Mouse (Mus musculus) heart, embryonic 13.5 days (tissue): Measurements from ENCODE around the gene Scml4. TPM values are rescaled to one million over a fixed set of nuclear protein-coding genes. Genes with fewer than 3 reads are reported as not detected.

Experiments used
- ATAC-seq: fragments of 200-750 bp; cut with Nextera tagmentation; 2 replicates; pipeline ENCODE4 v1.8.0; 2017; ENCODE audit warnings: moderate TSS enrichment; ENCODE audit not compliant: insufficient number of reproducible peaks, low FRiP score, low TSS enrichment; ENCODE audit errors: extremely low read depth
- H3K27ac ChIP-seq: fragments of 300-500 bp; sonication (generic); replicated peaks from 2 replicates; pipeline ENCODE4 v1.5.1; 2015; ENCODE audit warnings: moderate library complexity, mild to moderate bottlenecking, inconsistent platforms
- H3K27me3 ChIP-seq: fragments of 300-500 bp; sonication (generic); replicated peaks from 2 replicates; pipeline ENCODE4 v1.6.1; 2015; ENCODE audit warnings: mild to moderate bottlenecking, inconsistent platforms
- H3K36me3 ChIP-seq: fragments of 300-500 bp; sonication (generic); 2 replicates; pipeline ENCODE4 v1.6.1; 2015; ENCODE audit warnings: mild to moderate bottlenecking, inconsistent platforms
- H3K4me1 ChIP-seq: fragments of 300-500 bp; sonication (generic); 2 replicates; pipeline ENCODE4 v1.6.1; 2015; ENCODE audit warnings: inconsistent platforms
- H3K4me2 ChIP-seq: fragments of 300-500 bp; sonication (generic); 2 replicates; pipeline ENCODE4 v1.6.1; 2015; ENCODE audit warnings: inconsistent platforms, mild to moderate bottlenecking, moderate library complexity
- H3K4me3 ChIP-seq: fragments of 300-500 bp; sonication (generic); 2 replicates; pipeline ENCODE4 v1.5.1; 2015; ENCODE audit warnings: moderate library complexity, mild to moderate bottlenecking, inconsistent platforms
- H3K9ac ChIP-seq: fragments of 300-500 bp; sonication (generic); 2 replicates; pipeline ENCODE4 v1.6.1; 2015; ENCODE audit warnings: inconsistent platforms, mild to moderate bottlenecking, moderate library complexity
- H3K9me3 ChIP-seq: fragments of 300-500 bp; sonication (generic); 2 replicates; pipeline ENCODE4 v1.6.1; 2016; ENCODE audit warnings: inconsistent platforms
- WGBS: fragments of 180-500 bp; shearing (Covaris S2); methylation state at CpG from one replicate; pipeline ENCODE4 v1.1.7; 2015; ENCODE audit warnings: mixed read lengths; 5-methylcytosine and 5-hydroxymethylcytosine counted together
- polyA plus RNA-seq: library from polyadenylated mRNA; unstranded; fragments of >200 nt; fragmentation: Nextera tagmentation; extraction: Ambion mirVana; gene quantifications from 2 replicates; pipeline ENCODE4 v1.2.1, GENCODE M21; 2015

The Scml4 gene
- polyA plus RNA-seq, 1 experiment from 2014 or later: 0.71 TPM

DNA sequence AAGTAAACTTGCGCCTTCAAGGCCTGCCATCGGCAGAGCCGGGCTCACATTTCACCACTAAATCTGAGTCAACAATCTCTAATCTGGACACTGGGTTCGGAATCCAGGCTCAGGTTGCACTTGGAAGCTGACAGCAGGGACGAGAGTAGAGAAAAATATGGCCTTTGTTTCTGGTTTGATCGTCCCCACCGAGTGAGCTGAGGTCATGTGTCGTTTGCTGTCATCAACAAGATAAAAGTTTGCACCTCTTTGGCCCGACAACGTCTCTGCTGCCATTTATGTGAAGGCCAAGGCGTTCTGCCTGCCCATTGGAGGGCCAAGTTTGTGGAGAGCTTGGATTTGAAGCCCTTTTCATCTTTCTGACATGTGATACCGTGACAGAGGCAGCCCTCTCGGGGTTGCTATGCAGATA lies 135.3 kb downstream of the Scml4 start:
- Histone ChIP-seq H3K4me1 (peaks cover 18% of the 10 kb centered on the region), H3K4me3 (no peak overlapping the region), H3K27ac (no peak overlapping the region; the same call in 1 of the 2 replicates), H3K9me3 (no peaks in the 10 kb centered on the region), H3K4me2 (no peak overlapping the region), H3K27me3 (peaks cover 28% of the 10 kb centered on the region), H3K36me3 (no peaks in the 10 kb centered on the region), H3K9ac (no peak overlapping the region)
- no peak for ATAC-seq
- 18% methylated on average over 13 of the region's 13 CpGs for WGBS

DNA sequence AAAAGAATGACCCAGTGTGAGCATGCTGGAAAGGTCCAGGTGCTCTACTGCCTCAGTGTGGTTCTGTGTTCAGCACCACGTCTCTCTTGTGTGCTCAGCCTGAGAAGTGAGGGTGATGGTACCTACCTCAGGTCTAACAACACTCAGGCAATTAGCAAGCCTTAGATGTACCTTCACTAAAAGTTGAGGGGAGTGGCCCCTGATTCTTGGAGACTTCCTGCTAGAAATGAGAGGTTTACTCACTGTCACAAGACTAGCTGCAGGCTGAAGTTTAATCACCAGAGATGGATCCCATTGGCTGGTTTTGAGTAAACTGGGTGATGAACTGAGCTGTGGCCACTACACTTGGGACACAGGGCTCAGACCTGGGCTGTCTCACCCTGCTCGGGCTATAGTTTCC lies 137.1 kb downstream of the Scml4 start:
- no peak overlapping the region for H3K4me3 ChIP-seq
- H3K36me3 ChIP-seq: no peaks in the 10 kb centered on the region
- H3K27me3 ChIP-seq: peaks cover 17% of the 10 kb centered on the region
- no peak overlapping the region for H3K9ac ChIP-seq
- H3K27ac ChIP-seq: no peak overlapping the region
- WGBS: 69% methylated on average over 2 of the region's 2 CpGs
- no peaks in the 10 kb centered on the region for H3K9me3 ChIP-seq
- H3K4me1 ChIP-seq: peaks cover 25% of the 10 kb centered on the region
- ATAC-seq: no peak
- no peak overlapping the region for H3K4me2 ChIP-seq

DNA sequence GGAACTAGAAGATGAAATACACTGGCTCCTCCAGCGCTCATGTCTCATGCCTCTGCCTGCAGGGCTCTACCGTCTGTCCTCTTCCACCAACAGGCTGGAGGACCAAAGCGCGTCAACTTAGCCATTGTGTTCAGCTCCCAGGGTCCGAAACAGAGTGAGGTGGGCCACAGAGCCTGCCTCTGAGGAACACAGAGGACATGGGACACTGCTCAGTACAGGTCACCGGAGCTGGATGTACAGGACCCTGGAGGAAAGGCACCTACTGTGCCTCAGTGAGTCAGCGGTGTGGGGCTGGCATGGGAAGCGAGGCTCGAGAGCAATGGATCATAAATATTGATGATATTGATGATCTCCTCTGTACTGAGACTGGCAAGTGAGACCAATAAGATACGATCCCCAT lies 139.2 kb downstream of the Scml4 start:
- Histone ChIP-seq H3K9me3 (no peaks in the 10 kb centered on the region), H3K27ac (no peak overlapping the region), H3K4me3 (no peak overlapping the region), H3K9ac (no peak overlapping the region), H3K4me2 (no peak overlapping the region), H3K27me3 (peaks cover 3% of the 10 kb centered on the region; the same call in 1 of the 2 replicates), H3K36me3 (peaks cover 3% of the 10 kb centered on the region; the same call in 1 of the 2 replicates), H3K4me1 (peaks cover 34% of the 10 kb centered on the region)
- no peak for ATAC-seq
- 85% methylated on average over 10 of the region's 10 CpGs for WGBS

DNA sequence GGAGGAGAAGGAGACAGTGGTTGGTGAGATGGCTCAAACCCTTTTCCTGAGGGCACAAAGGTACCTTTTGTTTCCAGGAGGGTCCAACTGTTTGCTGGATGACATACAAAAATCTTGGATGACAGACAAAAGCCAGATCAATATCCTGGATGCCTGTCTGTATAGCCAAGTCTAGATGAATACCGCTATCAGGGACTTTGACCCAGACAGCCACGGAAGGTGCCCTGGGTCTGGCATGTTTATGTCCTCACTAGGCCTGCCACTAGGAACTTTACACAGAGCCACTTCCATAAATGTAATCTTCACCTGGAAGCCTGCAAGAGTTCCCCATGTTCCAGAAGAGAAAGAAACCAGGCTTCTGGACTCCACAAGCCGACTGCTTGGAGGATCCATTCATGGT lies 141.3 kb downstream of the Scml4 start:
- Histone ChIP-seq H3K36me3 (peaks cover 3% of the 10 kb centered on the region; the same call in 1 of the 2 replicates), H3K9ac (no peak overlapping the region), H3K27ac (no peak overlapping the region), H3K9me3 (no peaks in the 10 kb centered on the region), H3K4me3 (no peak overlapping the region), H3K4me1 (peaks cover 19% of the 10 kb centered on the region), H3K4me2 (no peak overlapping the region), H3K27me3 (no peaks in the 10 kb centered on the region)
- ATAC-seq: no peak
- 64% methylated on average over 3 of the region's 3 CpGs for WGBS

DNA sequence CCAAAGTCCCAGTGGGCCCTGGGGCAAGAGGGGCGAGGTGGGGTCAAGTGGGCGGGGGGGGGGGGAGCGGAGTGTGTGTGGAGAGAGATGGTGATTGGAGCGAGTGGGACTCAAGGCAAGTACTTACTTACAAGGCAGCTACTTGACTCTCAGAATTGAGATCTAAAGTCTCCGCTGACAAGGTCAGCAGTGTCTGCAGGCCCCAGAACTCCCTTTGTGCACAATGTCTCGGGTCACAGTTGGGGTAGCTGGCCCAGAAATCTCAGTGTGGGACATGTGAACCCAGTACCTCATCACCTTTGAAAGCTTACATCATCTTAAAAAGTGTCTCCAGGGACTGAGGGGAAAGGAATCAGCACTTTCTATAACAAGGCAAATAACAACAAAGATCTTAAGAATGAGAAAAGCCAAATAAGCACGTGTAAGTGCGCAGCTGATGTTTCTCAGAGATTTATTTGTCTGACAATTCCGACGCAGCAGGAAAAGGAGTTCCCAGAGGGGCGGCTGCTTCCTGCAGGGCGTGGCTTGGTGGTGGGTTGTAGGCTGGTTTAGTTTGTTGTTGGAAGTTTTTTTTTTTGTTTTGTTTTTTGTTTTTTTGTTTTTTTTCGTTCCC lies 142.0 kb downstream of the Scml4 start:
- Histone ChIP-seq H3K27ac (no peak overlapping the region), H3K36me3 (peaks cover 3% of the 10 kb centered on the region; the same call in 1 of the 2 replicates), H3K4me3 (peak overlapping the region; percentile 58), H3K9ac (peak overlapping the region; percentile 79), H3K4me1 (peaks cover 23% of the 10 kb centered on the region), H3K27me3 (no peaks in the 10 kb centered on the region), H3K4me2 (peak overlapping the region; percentile 92), H3K9me3 (no peaks in the 10 kb centered on the region)
- 5% methylated on average over 13 of the region's 13 CpGs for WGBS
- ATAC-seq: no peak

DNA sequence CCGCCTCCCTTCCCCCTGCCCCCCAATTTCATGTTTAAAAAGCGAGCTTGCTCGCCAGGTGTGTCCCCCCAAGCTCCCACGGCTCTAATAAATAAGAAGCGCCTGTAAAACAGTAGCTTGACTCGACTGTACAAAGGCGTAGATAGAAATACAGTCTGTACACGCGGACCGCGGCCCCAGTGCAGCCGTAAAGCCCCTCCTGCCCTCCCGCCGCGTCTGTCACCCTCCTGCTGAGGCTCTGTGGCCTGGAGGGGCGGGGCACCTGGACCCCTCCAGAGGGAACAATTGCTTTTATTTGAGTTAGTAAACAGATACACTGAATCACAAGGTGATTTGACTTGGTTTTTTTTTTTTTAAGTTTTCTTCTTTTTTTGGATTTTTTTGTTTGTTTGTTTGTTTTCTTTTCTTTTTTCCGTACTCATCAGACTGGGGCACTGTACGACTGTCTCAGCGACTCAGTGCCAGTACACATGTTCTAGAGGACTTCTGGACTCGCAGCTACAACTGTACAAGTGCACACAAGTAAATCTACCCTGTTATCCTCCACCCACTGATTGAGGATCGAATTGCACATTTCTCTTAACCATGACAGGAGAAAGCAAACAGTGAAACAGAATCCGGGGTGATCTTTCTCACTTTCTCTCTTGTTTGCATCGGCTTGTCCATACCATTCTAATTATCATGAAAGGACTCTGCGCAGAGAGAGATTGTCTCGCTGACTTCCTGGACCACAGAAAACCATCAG lies 142.7 kb downstream of the Scml4 start:
- ATAC-seq: no peak
- Histone ChIP-seq H3K9me3 (no peaks in the 10 kb centered on the region), H3K27ac (no peak overlapping the region), H3K4me3 (peak overlapping the region; percentile 58), H3K9ac (peak overlapping the region; percentile 79), H3K4me2 (peak overlapping the region; percentile 92), H3K4me1 (peaks cover 28% of the 10 kb centered on the region), H3K36me3 (peaks cover 3% of the 10 kb centered on the region; the same call in 1 of the 2 replicates), H3K27me3 (no peaks in the 10 kb centered on the region)
- 6% methylated on average over 25 of the region's 25 CpGs for WGBS

DNA sequence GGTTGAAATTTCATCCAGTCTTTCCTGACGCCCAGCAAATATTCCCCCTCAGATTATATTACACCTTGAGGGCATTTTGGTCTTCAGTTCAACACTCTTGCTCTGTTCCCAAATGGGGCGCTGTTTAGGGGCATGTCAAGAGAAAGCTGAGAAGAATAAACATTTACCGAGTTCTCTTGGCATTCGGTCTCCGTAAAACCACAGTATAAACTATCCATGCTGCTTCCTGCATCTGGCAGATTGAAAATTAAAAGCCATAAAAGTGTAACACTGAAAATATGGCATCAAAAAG lies 143.2 kb downstream of the Scml4 start:
- Histone ChIP-seq H3K4me3 (no peak overlapping the region), H3K27ac (no peak overlapping the region), H3K4me2 (peak overlapping the region; percentile 92), H3K9me3 (no peaks in the 10 kb centered on the region), H3K36me3 (peaks cover 3% of the 10 kb centered on the region; the same call in 1 of the 2 replicates), H3K27me3 (no peaks in the 10 kb centered on the region), H3K9ac (no peak overlapping the region), H3K4me1 (peaks cover 33% of the 10 kb centered on the region)
- WGBS: 47% methylated on average over 5 of the region's 5 CpGs
- ATAC-seq: no peak

DNA sequence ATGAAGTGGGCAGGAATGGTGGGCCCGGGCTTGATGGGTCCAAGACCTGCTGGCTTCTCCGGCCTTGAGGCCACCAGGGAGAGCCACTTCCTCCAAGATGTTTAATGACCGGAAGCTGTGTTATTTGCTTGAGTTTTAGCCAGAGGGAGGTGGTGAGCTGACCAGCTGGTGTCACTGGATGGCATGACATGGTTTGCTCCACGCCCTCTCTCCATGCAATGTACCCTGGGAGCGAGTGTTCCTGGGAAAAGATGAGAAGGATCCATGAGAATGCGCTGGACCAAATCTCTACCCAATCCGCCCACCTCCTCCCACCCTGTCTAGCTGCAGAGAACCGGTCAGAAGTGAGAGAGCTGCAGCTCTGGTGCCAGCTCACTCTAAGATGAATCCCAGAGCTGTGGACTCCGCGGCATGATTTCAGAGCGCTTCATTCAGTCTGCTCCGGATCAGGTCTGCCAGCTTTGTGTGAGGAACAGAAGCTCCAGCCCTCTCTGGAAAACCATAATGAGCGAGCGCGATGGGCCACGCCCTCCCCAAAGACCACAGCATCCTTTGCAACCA lies 144.1 kb downstream of the Scml4 start:
- no peak overlapping the region for H3K4me2 ChIP-seq
- no peak overlapping the region for H3K9ac ChIP-seq
- WGBS: 80% methylated on average over 16 of the region's 16 CpGs
- peaks cover 36% of the 10 kb centered on the region for H3K4me1 ChIP-seq
- no peaks in the 10 kb centered on the region for H3K9me3 ChIP-seq
- no peak overlapping the region for H3K27ac ChIP-seq
- H3K4me3 ChIP-seq: no peak overlapping the region
- no peaks in the 10 kb centered on the region for H3K27me3 ChIP-seq
- no peak for ATAC-seq
- peaks cover 3% of the 10 kb centered on the region; the same call in 1 of the 2 replicates for H3K36me3 ChIP-seq

DNA sequence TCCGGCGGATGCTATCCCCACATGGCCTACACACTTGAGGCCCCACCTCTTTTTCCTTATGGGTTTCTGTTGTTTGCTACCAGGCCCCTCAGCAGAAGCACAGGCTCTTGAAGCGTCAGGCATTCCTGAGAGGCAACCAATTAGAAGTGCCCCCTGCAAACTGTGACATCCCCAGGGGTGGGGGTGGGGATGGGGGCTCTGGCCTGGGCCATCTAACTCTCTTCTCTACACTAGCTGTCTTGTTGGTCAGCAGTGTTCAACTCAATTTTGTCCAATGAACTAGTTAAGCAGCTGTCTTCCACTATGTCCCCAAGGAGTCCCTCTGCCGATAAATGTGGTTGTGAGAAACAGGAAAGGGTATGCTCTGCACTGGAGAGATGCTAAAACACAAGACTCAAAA lies 144.9 kb downstream of the Scml4 start:
- ATAC-seq: no peak
- Histone ChIP-seq H3K27me3 (no peaks in the 10 kb centered on the region), H3K4me3 (no peak overlapping the region), H3K9me3 (no peaks in the 10 kb centered on the region), H3K36me3 (peaks cover 3% of the 10 kb centered on the region; the same call in 1 of the 2 replicates), H3K4me2 (no peak overlapping the region), H3K4me1 (peaks cover 36% of the 10 kb centered on the region), H3K9ac (no peak overlapping the region), H3K27ac (no peak overlapping the region)
- WGBS: 66% methylated on average over 4 of the region's 4 CpGs

DNA sequence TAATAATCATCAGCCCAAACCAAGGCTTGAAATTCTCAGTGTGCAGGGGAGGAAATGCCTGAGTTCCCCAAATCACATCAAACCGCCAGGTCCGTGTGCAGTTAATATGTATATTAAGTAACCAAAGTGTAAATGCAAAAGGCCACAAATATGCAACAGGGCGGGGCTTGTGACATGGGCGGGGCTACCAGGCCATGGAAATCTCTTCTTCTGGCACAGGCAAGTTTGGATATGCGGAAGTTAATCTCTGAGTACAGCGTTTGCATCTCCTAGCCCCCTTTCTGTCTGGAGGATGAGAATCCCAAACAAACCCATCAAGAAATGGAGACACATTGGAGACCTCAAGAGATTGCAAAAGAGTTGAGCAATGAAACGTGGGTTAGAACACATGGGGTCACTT lies 145.5 kb downstream of the Scml4 start:
- no peak overlapping the region for H3K9ac ChIP-seq
- H3K4me1 ChIP-seq: peaks cover 36% of the 10 kb centered on the region
- H3K27ac ChIP-seq: no peak overlapping the region
- peaks cover 3% of the 10 kb centered on the region; the same call in 1 of the 2 replicates for H3K36me3 ChIP-seq
- no peak overlapping the region for H3K4me3 ChIP-seq
- no peaks in the 10 kb centered on the region for H3K27me3 ChIP-seq
- H3K9me3 ChIP-seq: no peaks in the 10 kb centered on the region
- WGBS: 80% methylated on average over 7 of the region's 7 CpGs
- ATAC-seq: no peak
- no peak overlapping the region for H3K4me2 ChIP-seq

DNA sequence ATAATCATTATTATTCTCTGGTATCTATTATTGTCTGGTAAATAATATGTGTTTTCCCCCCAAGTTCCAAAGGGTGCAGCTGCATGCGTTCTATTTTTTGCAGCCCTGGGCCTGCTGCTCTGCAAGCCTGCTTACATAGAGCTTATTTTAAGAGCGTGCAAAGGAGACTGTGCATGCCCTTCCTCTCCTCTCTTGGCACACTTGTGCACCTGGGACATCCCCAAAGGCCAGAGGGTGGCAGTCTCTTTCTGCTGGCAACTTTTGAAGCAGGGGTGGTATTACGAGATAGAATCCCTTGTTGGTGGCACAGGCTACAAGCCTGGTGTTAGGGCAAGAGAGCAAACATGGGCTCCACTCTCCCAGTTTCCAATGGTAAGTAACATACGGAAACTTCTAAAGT lies 146.4 kb downstream of the Scml4 start:
- Histone ChIP-seq H3K27ac (no peak overlapping the region), H3K9me3 (no peaks in the 10 kb centered on the region), H3K4me3 (no peak overlapping the region), H3K9ac (no peak overlapping the region), H3K36me3 (peaks cover 3% of the 10 kb centered on the region; the same call in 1 of the 2 replicates), H3K4me1 (peaks cover 36% of the 10 kb centered on the region), H3K27me3 (no peaks in the 10 kb centered on the region), H3K4me2 (no peak overlapping the region)
- 67% methylated on average over 4 of the region's 4 CpGs for WGBS
- ATAC-seq: no peak
